Mouse (Mus musculus) embryonic facial prominence, embryonic 11.5 days (tissue): ENCODE results near the gene Ptger2. TPM values are rescaled to one million over a fixed set of nuclear protein-coding genes. Genes with fewer than 3 reads are reported as not detected.

Experiments
- ATAC-seq: fragments of 200-750 bp; cut with Nextera tagmentation; replicated peaks from 2 replicates; pipeline ENCODE4 v1.8.0; 2017; ENCODE audit warnings: low read depth; ENCODE audit not compliant: insufficient number of reproducible peaks, low FRiP score, low TSS enrichment
- DNase-seq: peaks from one replicate; pipeline ENCODE4 v3.0.0-alpha.2; 2015; ENCODE audit warnings: low spot score
- H3K27ac ChIP-seq: fragments of 300-500 bp; sonication (generic); replicated peaks from 2 replicates; pipeline ENCODE4 v1.5.1; 2014; ENCODE audit warnings: mild to moderate bottlenecking, low read depth, low read length, control low read depth
- H3K27me3 ChIP-seq: fragments of 300-500 bp; sonication (generic); 2 replicates; pipeline ENCODE4 v1.6.1; 2014; ENCODE audit warnings: mild to moderate bottlenecking, low read length, moderate library complexity, mixed read lengths; ENCODE audit not compliant: control insufficient read depth, insufficient read depth
- H3K36me3 ChIP-seq: fragments of 300-500 bp; sonication (generic); replicated peaks from 2 replicates; pipeline ENCODE4 v1.6.1; 2014; ENCODE audit warnings: low read depth, mild to moderate bottlenecking, low read length, moderate library complexity, mixed read lengths; ENCODE audit not compliant: control insufficient read depth, insufficient read depth
- H3K4me1 ChIP-seq: fragments of 300-500 bp; sonication (generic); 2 replicates; pipeline ENCODE4 v1.6.1; 2014; ENCODE audit warnings: low read length, mixed read lengths; ENCODE audit not compliant: control insufficient read depth, insufficient read depth
- H3K4me2 ChIP-seq: fragments of 300-500 bp; sonication (generic); 2 replicates; pipeline ENCODE4 v1.6.1; 2014; ENCODE audit warnings: low read depth, mild to moderate bottlenecking, control low read depth, low read length, moderate library complexity
- H3K4me3 ChIP-seq: fragments of 300-500 bp; sonication (generic); 2 replicates; pipeline ENCODE4 v1.5.1; 2014; ENCODE audit warnings: low read depth, low read length, control low read depth
- H3K9ac ChIP-seq: fragments of 300-500 bp; sonication (generic); replicated peaks from 2 replicates; pipeline ENCODE4 v1.6.1; 2014; ENCODE audit warnings: mild to moderate bottlenecking, control low read depth, low read length
- H3K9me3 ChIP-seq: fragments of 300-500 bp; sonication (generic); replicated peaks from 2 replicates; pipeline ENCODE4 v1.6.1; 2016; ENCODE audit warnings: mild to moderate bottlenecking, low read length, inconsistent platforms, mixed read lengths; ENCODE audit not compliant: control insufficient read depth
- WGBS: fragments of 180-500 bp; shearing (Covaris S2); extraction: QIAGEN DNeasy Blood & Tissue Kit; methylation state at CpG from one replicate; pipeline ENCODE4 v1.1.7; 2014; 5-methylcytosine and 5-hydroxymethylcytosine counted together
- polyA plus RNA-seq: library from polyadenylated mRNA; unstranded; fragments of >200 nt; fragmentation: Nextera tagmentation; extraction: Ambion mirVana; gene quantifications from 2 replicates; pipeline ENCODE4 v1.2.1, GENCODE M21; 2014

The Ptger2 gene
- polyA plus RNA-seq, 1 experiment from 2014 or later: 0.29 TPM

GRCm38 (mm10) chr14:45021551-45021950, 33.6 kb downstream of the Ptger2 start:
- H3K4me3 ChIP-seq: no peak overlapping the region
- ATAC-seq (no peak), DNase-seq (no peak)
- no peak overlapping the region for H3K27ac ChIP-seq
- no peaks in the 10 kb centered on the region for H3K36me3 ChIP-seq
- no peaks in the 10 kb centered on the region for H3K27me3 ChIP-seq
- 88% methylated on average over 3 of the region's 3 CpGs for WGBS
- no peak overlapping the region for H3K4me2 ChIP-seq
- H3K4me1 ChIP-seq: no peaks in the 10 kb centered on the region
- no peaks in the 10 kb centered on the region for H3K9me3 ChIP-seq
- H3K9ac ChIP-seq: no peak overlapping the region

GRCm38 (mm10) chr14:45034293-45034692, 46.3 kb downstream of the Ptger2 start:
- no peak for DNase-seq
- no peak overlapping the region for H3K27ac ChIP-seq
- no peak overlapping the region for H3K4me3 ChIP-seq
- WGBS: 81% methylated on average over 3 of the region's 3 CpGs
- no peaks in the 10 kb centered on the region for H3K9me3 ChIP-seq
- no peak overlapping the region for H3K9ac ChIP-seq
- H3K36me3 ChIP-seq: no peaks in the 10 kb centered on the region
- H3K4me1 ChIP-seq: no peaks in the 10 kb centered on the region
- H3K27me3 ChIP-seq: no peaks in the 10 kb centered on the region
- no peak overlapping the region for H3K4me2 ChIP-seq
- no peak for ATAC-seq

- H3K36me3 ChIP-seq: no peaks in the 10 kb centered on the region
- no peak overlapping the region for H3K9ac ChIP-seq
- H3K4me2 ChIP-seq: no peak overlapping the region
- no peak for DNase-seq
- no peak overlapping the region for H3K4me3 ChIP-seq
- 97% methylated on average over 1 of the region's 1 CpGs for WGBS
- no peaks in the 10 kb centered on the region for H3K4me1 ChIP-seq
- H3K27me3 ChIP-seq: no peaks in the 10 kb centered on the region
- no peak overlapping the region for H3K27ac ChIP-seq
- no peaks in the 10 kb centered on the region for H3K9me3 ChIP-seq
- ATAC-seq: no peak
Observed at GRCm38 (mm10) chr14:45036579-45036978, 48.6 kb downstream of the Ptger2 start.

DNA sequence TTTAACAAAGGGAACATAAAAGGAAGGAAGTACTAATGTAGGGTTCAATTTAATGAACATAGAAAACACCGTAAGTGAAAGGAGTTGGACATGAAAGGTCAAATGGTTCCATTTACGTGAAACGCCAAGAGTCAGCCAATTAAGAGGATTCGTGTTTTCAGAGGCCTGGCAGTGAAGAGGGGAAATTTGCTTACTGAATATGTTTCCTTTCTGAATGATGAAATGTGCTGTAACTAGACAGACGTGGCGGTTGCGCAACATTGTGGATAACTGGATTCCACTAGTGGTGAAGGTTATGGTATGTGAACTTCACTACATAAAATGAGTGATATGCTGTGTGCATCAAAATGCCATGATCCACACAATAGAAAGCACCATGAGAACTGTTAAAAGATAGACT, 50.1 kb downstream of the Ptger2 start:
- H3K4me1 ChIP-seq: no peaks in the 10 kb centered on the region
- DNase-seq (no peak), ATAC-seq (no peak)
- H3K9ac ChIP-seq: no peak overlapping the region
- no peaks in the 10 kb centered on the region for H3K36me3 ChIP-seq
- no peaks in the 10 kb centered on the region for H3K27me3 ChIP-seq
- no peak overlapping the region for H3K4me2 ChIP-seq
- H3K4me3 ChIP-seq: no peak overlapping the region
- H3K27ac ChIP-seq: no peak overlapping the region
- no peaks in the 10 kb centered on the region for H3K9me3 ChIP-seq
- 71% methylated on average over 7 of the region's 7 CpGs for WGBS

DNA sequence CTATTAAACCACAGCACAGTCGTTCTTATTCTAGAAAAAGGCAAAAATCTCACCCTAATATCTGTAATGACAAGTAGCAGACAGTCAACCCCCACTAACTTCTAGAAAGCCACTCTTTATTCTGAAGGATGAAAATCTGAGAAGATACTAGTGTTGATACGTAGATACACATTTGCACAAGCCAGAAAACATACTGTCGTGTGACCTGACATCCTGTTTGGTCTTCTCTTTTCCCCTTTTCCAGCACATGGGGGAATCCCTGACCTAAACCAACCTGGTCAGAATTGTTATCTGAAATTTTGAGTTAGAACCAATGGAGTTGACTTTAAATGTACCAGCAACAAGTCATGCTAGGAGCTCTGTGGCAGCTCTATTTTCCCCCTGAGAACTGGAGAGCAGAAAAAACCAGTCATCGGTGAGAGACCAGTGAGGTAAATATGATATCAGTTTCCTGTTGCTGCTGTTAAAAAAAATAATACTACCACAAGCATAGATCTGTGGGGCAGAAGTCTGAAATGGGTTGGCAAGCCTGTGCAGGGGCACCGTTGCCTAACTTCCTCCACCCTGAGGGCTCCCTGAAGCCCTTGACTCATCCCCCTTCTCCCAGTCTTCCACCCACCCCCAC, 53.0 kb downstream of the Ptger2 start:
- Histone ChIP-seq H3K4me3 (no peak overlapping the region), H3K4me2 (no peak overlapping the region), H3K27me3 (no peaks in the 10 kb centered on the region), H3K4me1 (no peaks in the 10 kb centered on the region), H3K9ac (no peak overlapping the region), H3K36me3 (no peaks in the 10 kb centered on the region), H3K9me3 (no peaks in the 10 kb centered on the region), H3K27ac (no peak overlapping the region)
- DNase-seq (no peak), ATAC-seq (no peak)
- WGBS: 76% methylated on average over 5 of the region's 5 CpGs

GRCm38 (mm10) chr14:45048128-45048527, 60.1 kb downstream of the Ptger2 start:
- 79% methylated on average over 2 of the region's 2 CpGs for WGBS
- Histone ChIP-seq H3K4me3 (no peak overlapping the region), H3K4me1 (no peaks in the 10 kb centered on the region), H3K36me3 (no peaks in the 10 kb centered on the region), H3K27ac (no peak overlapping the region), H3K27me3 (no peaks in the 10 kb centered on the region), H3K4me2 (no peak overlapping the region), H3K9ac (no peak overlapping the region), H3K9me3 (no peaks in the 10 kb centered on the region)
- DNase-seq: no peak
- no peak for ATAC-seq

DNA sequence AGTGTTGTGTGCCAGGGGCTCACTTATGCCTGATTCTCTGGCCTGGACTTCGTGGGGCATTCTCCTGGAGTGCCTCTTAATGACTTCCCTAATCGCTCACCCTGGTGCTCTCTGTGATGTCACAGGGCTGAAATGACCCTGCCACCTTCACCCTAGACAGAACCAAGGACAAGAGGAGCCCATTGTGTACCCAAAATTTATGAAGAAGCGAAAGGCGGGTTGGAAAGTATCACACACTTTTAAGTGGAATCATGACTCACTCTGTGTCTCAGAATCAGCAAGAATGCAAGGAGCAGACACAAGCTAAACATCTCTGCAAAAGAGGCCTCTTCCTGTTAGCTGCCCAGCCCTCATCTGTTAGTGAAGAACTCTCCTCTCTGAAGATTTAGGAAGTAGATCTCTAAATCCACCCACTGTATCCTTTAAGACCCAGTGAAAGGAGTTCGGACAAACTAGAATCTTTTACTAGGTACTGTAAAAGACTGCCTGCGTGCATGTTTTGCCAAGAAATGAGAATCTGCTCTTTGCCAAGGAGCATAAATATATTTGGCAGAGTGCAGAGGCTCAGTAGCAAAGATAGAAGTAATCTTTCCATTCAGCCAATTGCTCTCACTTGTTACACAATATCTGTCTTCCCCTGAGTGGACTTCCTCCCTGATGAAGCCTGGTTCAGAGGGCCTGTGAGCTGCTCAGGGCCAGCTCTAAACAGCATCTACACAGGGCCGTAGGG, 61.9 kb downstream of the Ptger2 start:
- Histone ChIP-seq H3K36me3 (no peaks in the 10 kb centered on the region), H3K9me3 (no peaks in the 10 kb centered on the region), H3K4me1 (no peaks in the 10 kb centered on the region), H3K4me2 (no peak overlapping the region), H3K4me3 (no peak overlapping the region), H3K27ac (no peak overlapping the region), H3K27me3 (no peaks in the 10 kb centered on the region), H3K9ac (no peak overlapping the region)
- DNase-seq (no peak), ATAC-seq (no peak)
- WGBS: 69% methylated on average over 7 of the region's 7 CpGs

DNA sequence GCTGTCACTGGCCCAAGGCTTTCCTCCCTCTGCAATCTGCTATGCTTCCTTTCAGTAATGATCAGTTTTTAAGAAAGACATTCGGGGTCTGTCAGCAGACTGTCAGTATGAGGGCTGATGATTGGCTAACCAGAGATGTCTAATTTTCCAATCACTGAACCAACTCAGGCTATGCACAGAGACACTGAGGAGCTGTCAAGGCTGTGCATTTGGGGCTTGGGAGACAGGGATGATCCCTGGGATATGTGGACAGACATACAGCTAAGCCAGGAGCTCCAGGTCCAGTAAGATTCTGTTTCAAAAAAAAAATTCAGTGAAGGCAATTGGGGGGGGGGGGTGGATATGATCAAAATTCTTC, 62.4 kb downstream of the Ptger2 start:
- H3K27ac ChIP-seq: no peak overlapping the region
- no peaks in the 10 kb centered on the region for H3K36me3 ChIP-seq
- no peaks in the 10 kb centered on the region for H3K4me1 ChIP-seq
- ATAC-seq (no peak), DNase-seq (no peak)
- H3K27me3 ChIP-seq: no peaks in the 10 kb centered on the region
- 50% methylated on average over 1 of the region's 1 CpGs for WGBS
- no peak overlapping the region for H3K4me2 ChIP-seq
- no peaks in the 10 kb centered on the region for H3K9me3 ChIP-seq
- H3K9ac ChIP-seq: no peak overlapping the region
- no peak overlapping the region for H3K4me3 ChIP-seq
